Mouse (Mus musculus) inflammation-experienced regulatory T-cells (primary cell): ENCODE results near the gene Tril. TPM values are rescaled to one million over a fixed set of nuclear protein-coding genes. Genes with fewer than 3 reads are reported as not detected.

ENCODE experiments used
- polyA plus RNA-seq, 2 experiments: library from polyadenylated mRNA; unstranded; fragments of 100-300 nt; shearing (Covaris generic); gene quantifications; one replicate each; pipeline ENCODE4 v1.2.1; 2017

Gene Tril
- not detected for polyA plus RNA-seq

DNA sequence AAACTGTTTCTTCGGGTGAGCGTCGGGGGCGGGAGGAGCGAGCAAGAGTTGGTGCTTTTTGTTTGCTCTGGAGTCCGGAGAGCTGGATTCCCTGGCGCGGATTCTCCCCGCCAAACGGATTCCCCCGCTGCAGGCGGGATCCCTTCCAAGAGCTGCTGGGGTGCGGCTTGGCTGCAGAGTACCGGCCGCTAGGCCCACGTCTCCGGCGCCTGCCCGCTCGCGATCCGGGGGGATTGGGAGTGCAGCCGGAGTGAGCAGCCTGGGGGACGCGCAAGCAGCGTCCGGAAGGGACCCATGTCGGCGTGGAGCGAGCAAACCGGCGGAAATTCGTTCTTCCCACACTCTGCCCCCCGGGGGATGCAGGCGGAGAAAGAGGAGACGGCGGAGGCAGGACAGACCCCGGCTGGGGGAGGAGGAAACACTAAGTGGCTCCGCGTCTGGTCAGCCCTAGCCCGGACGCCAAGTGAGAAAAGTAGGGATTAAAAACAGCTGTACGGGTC, at the start of gene Tril:
Gene Tril (minus strand): TSS at position 345 of the 500 bp plus-strand sequence.

Other genes with a start within 250 kb of the Tril start
- gene Cpvl, start 157.8 kb upstream of the Tril start, polyA plus RNA-seq, result under 1 TPM in 1 of 2 experiments, not detected in 1; 0.93 TPM
- 10 to 100 TPM; 12.7 to 33.6 TPM for gene Chn2, start 218.7 kb upstream of the Tril start, polyA plus RNA-seq